Mouse (Mus musculus) heart, postnatal 0 days (tissue): ENCODE measurements around the gene Phf2.

ENCODE experiments used
- CTCF ChIP-seq: IDR thresholded peaks from 2 replicates; pipeline ENCODE4 v1.5.1; 2016; ENCODE audit warnings: antibody characterized with exemption, control low read depth, low read depth
- EP300 ChIP-seq: IDR thresholded peaks from 2 replicates; pipeline ENCODE4 v1.6.1; 2016; ENCODE audit warnings: antibody characterized with exemption, low read depth

DNA sequence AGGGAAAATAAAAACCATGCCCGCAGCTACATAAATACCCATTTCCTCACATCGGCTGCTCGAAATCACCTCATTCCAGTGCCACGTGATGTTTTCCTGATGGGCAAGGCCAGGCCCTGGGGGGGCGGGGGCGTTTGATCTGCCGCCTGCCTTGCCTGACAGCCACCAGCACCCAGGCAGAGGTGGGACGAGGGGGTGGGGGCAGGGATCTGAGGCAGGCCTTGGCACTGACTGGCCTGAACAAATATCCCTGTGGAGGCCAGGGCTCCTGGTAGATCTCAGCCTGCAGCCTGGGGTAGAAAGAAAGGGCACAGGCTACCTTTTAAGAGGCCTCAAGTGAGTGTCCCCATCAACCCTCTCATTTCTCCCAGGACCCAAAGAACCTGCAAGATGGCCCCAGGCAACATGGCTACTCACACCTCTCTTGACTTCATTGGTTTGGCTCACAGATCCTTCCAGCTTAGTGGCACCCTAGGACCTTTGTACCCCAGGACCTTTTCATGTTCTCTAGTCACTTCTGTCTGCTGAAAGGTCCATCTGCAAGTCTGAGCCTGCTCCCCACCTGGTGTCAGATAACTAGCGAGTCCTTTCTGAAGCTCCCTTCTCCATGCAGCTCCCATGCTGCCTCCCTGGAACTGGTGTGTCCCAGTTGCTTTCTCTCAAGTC lies 90.4 kb downstream of the Phf2 start:
- TF ChIP-seq EP300, result no peak
- no peak for TF ChIP-seq CTCF
